Mouse (Mus musculus): ENCODE data around the gene Sarnp. TPM values are rescaled to one million over a fixed set of nuclear protein-coding genes. Genes with fewer than 3 reads are reported as not detected.

The Sarnp gene
- 45.2 and 73.3 TPM in 2 replicates for polyA plus RNA-seq (2011; ENCODE audit: insufficient read depth, insufficient read length, low replicate concordance, missing spikeins)

DNA sequence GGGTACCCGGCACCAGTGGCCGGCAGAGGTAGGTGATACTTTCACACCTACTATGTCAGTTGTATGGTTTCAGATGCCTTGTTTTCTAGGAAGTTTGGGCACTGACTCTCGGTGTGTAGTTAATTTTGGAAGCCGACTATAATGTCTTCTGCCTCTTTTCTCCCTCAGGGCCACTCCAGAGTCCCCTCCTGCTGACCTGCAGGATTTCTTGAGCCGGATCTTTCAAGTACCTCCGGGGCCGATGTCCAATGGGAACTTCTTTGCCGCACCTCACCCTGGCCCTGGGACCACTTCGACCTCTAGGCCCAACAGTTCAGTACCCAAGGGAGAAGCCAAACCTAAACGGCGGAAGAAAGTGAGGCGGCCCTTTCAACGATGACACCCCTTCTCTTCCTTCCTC lies at the start of gene Sarnp:
Gene Sarnp (plus strand): TSS at position 301 of the 400 bp plus-strand sequence.
- Histone ChIP-seq H3K27ac (ENCODE audit: control insufficient read depth, insufficient read depth, low read depth, low read length, poor library complexity) (no peak within 1 kb of the TSS), H3K4me3 (replicated peaks; ENCODE audit: control insufficient read depth, low read depth, low read length) (no peak within 1 kb of the TSS), H3K4me1 (ENCODE audit: control insufficient read depth, insufficient read depth, low read length) (no peaks in the 10 kb centered on the region; the same call in 1 of the 2 replicates)
- TF ChIP-seq CTCF (IDR thresholded peaks at IDR 0.05; ENCODE audit: control insufficient read depth, insufficient read depth, low read length) (no peak), POLR2A (IDR thresholded peaks at IDR 0.05; ENCODE audit: borderline replicate concordance, control insufficient read depth, low read depth, low read length) (no peak)
- WGBS = 86% methylated on average over 13 of the region's 13 CpGs

DNA sequence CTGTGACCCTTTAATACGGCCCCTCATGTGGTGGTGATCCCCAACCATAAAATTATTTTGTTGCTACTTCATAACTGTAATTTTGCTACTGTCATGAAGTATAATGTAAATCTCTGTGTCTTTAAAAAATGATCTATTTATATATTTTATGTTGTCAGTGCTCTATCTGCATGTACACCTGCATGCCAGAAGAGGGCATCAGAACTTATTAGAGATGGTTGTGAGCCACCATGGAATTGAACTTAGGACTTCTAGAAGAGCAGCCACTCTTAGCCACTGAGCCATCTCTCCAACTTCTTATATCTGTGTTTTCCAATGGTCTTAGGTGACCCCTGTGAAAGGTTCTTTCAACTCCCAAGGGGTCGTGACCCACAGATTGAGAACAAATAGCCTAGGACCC lies 44.2 kb upstream of the Sarnp start:
- no peak for TF ChIP-seq CTCF (IDR thresholded peaks at IDR 0.05; ENCODE audit: control insufficient read depth, insufficient read depth, low read length)
- TF ChIP-seq POLR2A (IDR thresholded peaks at IDR 0.05; ENCODE audit: borderline replicate concordance, control insufficient read depth, low read depth, low read length) = no peak
- 74% methylated on average over 2 of the region's 2 CpGs for WGBS
- Histone ChIP-seq H3K27ac (ENCODE audit: control insufficient read depth, insufficient read depth, low read depth, low read length, poor library complexity) (no peak overlapping the region), H3K4me3 (replicated peaks; ENCODE audit: control insufficient read depth, low read depth, low read length) (no peak overlapping the region), H3K4me1 (ENCODE audit: control insufficient read depth, insufficient read depth, low read length) (no peaks in the 10 kb centered on the region)

DNA sequence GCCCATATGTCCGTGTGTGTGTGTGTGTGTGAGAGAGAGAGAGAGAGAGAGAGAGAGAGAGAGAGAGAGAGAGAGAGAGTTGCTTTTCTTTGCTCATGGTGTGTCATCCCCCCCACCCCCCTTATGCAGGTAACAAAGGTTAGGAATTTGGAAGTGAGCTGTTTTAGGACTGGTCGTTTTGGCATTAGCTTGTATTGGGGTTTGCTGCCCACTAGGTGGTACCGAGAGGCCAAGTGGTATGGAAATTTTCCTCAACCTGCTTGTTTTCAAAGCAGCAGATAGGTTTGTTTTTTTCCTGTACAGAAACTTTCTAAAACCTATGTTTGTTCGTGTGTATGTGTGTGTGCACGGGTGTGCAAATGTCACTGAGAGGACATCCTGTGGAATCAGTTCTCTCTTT lies 43.4 kb upstream of the Sarnp start:
- 14% methylated on average over 5 of the region's 5 CpGs for WGBS
- Histone ChIP-seq H3K4me1 (ENCODE audit: control insufficient read depth, insufficient read depth, low read length) (no peaks in the 10 kb centered on the region), H3K27ac (ENCODE audit: control insufficient read depth, insufficient read depth, low read depth, low read length, poor library complexity) (no peak overlapping the region), H3K4me3 (replicated peaks; ENCODE audit: control insufficient read depth, low read depth, low read length) (no peak overlapping the region)
- TF ChIP-seq CTCF (IDR thresholded peaks at IDR 0.05; ENCODE audit: control insufficient read depth, insufficient read depth, low read length) (no peak), POLR2A (IDR thresholded peaks at IDR 0.05; ENCODE audit: borderline replicate concordance, control insufficient read depth, low read depth, low read length) (no peak)

- WGBS = 72% methylated on average over 2 of the region's 2 CpGs
- H3K4me3 ChIP-seq (replicated peaks; ENCODE audit: control insufficient read depth, low read depth, low read length) = no peak overlapping the region
- peaks cover 1% of the 10 kb centered on the region; the same call in 1 of the 2 replicates for H3K4me1 ChIP-seq (ENCODE audit: control insufficient read depth, insufficient read depth, low read length)
- H3K27ac ChIP-seq (ENCODE audit: control insufficient read depth, insufficient read depth, low read depth, low read length, poor library complexity) = no peak overlapping the region
- TF ChIP-seq CTCF (IDR thresholded peaks at IDR 0.05; ENCODE audit: control insufficient read depth, insufficient read depth, low read length) (no peak), POLR2A (IDR thresholded peaks at IDR 0.05; ENCODE audit: borderline replicate concordance, control insufficient read depth, low read depth, low read length) (no peak)
Observed at GRCm38 (mm10) chr10:128778441-128778840, 38.7 kb upstream of the Sarnp start.

DNA sequence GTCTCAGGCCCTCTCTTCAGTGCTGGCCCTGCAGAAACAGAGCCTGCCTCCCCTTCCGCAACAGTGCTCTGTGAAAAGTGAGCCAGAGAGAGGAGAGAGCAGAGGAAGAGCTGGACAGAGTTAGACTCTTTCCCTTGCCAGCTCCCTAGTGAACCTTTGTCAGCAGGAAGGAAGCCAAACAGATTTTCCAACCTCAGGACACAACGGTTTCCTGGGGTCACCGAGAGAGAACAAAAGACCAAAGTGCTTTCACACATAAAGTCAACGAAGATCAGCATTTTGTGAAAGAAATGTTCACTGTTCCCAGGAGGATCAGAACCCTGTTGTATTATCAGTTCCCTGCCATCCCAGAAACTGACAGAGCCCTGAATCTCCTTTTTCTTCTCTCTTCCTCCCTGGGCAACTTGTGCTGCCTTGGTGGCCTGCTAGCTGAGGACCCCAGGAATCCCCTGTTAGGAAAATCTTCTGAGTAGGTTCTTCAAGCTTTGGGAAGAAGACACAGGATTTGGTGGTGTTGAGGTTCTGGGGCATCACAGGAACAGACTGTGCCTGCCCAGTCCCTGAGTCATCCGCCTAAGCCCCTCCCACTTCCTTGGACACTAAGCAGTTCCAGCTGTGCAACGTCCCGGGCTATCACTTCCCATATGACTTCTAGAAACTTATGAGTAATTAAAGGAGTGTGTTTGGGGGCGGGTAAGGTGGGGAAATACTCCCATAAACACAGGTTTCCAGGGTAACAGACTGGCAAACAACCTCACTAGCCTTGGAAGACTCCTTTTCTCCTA lies 37.9 kb upstream of the Sarnp start:
- WGBS = 12% methylated on average over 8 of the region's 8 CpGs
- TF ChIP-seq POLR2A (IDR thresholded peaks at IDR 0.05; ENCODE audit: borderline replicate concordance, control insufficient read depth, low read depth, low read length) = no peak
- TF ChIP-seq CTCF (IDR thresholded peaks at IDR 0.05; ENCODE audit: control insufficient read depth, insufficient read depth, low read length) = no peak
- peaks cover 1% of the 10 kb centered on the region; the same call in 1 of the 2 replicates for H3K4me1 ChIP-seq (ENCODE audit: control insufficient read depth, insufficient read depth, low read length)
- peak overlapping the region; percentile 15; the same call in 1 of the 2 replicates for H3K27ac ChIP-seq (ENCODE audit: control insufficient read depth, insufficient read depth, low read depth, low read length, poor library complexity)
- H3K4me3 ChIP-seq (replicated peaks; ENCODE audit: control insufficient read depth, low read depth, low read length) = no peak overlapping the region

- Histone ChIP-seq H3K27ac (ENCODE audit: control insufficient read depth, insufficient read depth, low read depth, low read length, poor library complexity) (no peak overlapping the region), H3K4me3 (replicated peaks; ENCODE audit: control insufficient read depth, low read depth, low read length) (no peak overlapping the region), H3K4me1 (ENCODE audit: control insufficient read depth, insufficient read depth, low read length) (peaks cover 1% of the 10 kb centered on the region; the same call in 1 of the 2 replicates)
- WGBS = 15% methylated on average over 1 of the region's 1 CpGs
- TF ChIP-seq CTCF (IDR thresholded peaks at IDR 0.05; ENCODE audit: control insufficient read depth, insufficient read depth, low read length) (no peak), POLR2A (IDR thresholded peaks at IDR 0.05; ENCODE audit: borderline replicate concordance, control insufficient read depth, low read depth, low read length) (no peak)
Observed at GRCm38 (mm10) chr10:128780200-128780599, 36.9 kb upstream of the Sarnp start.

DNA sequence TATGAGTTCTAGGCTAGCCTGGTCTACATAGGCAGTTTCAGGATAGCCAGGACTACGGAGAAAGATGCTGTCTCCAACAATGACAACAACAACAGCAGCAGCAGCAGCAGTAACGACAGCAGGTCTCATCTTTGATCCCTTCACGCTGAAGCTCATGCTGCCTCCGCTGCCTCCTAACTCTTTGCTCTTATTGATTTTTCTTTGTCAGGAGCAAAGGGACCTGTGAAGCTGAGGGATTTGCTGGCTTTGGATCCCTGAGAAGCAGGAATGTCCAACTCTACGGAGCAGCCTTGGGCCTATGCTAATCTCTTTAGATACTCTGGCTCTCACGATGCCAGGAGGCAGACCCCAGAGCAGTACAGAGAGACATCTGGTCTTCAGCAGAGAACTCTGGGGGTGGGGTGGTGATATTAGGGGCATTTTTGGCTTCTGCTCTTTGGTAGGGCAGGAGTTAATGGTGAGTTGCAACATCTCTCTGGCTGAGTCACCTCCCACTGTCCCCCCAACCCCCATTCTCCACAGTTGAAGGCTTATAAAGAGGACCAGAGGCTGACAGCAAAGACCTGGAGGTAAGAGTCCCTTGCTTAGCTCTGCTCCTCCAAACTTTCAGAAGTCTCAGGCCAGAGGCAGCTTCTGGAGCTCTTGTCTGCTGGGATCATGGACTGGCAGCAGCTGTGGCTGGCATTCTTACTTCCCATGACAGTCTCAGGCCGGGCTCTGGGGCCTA lies 26.6 kb upstream of the Sarnp start, which contains the start of gene Mmp19:
Gene Mmp19 (plus strand): TSS at position 513 of the 727 bp plus-strand sequence.
- H3K4me1 ChIP-seq (ENCODE audit: control insufficient read depth, insufficient read depth, low read length) = 0 out of 2 replicates have a peak, but pooled peaks cover 2% of the 10 kb centered on the region

GRCm38 (mm10) chr10:128792041-128792440 lies 25.1 kb upstream of the Sarnp start:
- TF ChIP-seq POLR2A (IDR thresholded peaks at IDR 0.05; ENCODE audit: borderline replicate concordance, control insufficient read depth, low read depth, low read length) = no peak
- no peak for TF ChIP-seq CTCF (IDR thresholded peaks at IDR 0.05; ENCODE audit: control insufficient read depth, insufficient read depth, low read length)
- H3K4me1 ChIP-seq (ENCODE audit: control insufficient read depth, insufficient read depth, low read length) = 0 out of 2 replicates have a peak, but pooled peaks cover 2% of the 10 kb centered on the region
- H3K4me3 ChIP-seq (replicated peaks; ENCODE audit: control insufficient read depth, low read depth, low read length) = no peak overlapping the region
- no peak overlapping the region for H3K27ac ChIP-seq (ENCODE audit: control insufficient read depth, insufficient read depth, low read depth, low read length, poor library complexity)

More for the DNA sequence above, 26.6 kb upstream of the Sarnp start, which contains the start of gene Mmp19:
- Histone ChIP-seq H3K4me3 (replicated peaks; ENCODE audit: control insufficient read depth, low read depth, low read length) (peak within 1 kb of the TSS; percentile 15), H3K27ac (ENCODE audit: control insufficient read depth, insufficient read depth, low read depth, low read length, poor library complexity) (no peak within 1 kb of the TSS)
- TF ChIP-seq CTCF (IDR thresholded peaks at IDR 0.05; ENCODE audit: control insufficient read depth, insufficient read depth, low read length) (no peak), POLR2A (IDR thresholded peaks at IDR 0.05; ENCODE audit: borderline replicate concordance, control insufficient read depth, low read depth, low read length) (no peak)
- WGBS = 77% methylated on average over 7 of the region's 7 CpGs

Measured in bone marrow, adult 2 months (tissue).